Mouse (Mus musculus): ENCODE results near the gene T2. TPM values are rescaled to one million over a fixed set of nuclear protein-coding genes. Genes with fewer than 3 reads are reported as not detected.

Gene T2
- polyA plus RNA-seq, 1 experiment, result 0.05 TPM

- TF ChIP-seq CTCF (IDR thresholded peaks at IDR 0.05; ENCODE audit: control insufficient read depth, insufficient read depth, insufficient read length) (no peak), USF1 (IDR thresholded peaks at IDR 0.05; ENCODE audit: low read depth) (no peak), MYOD1 (IDR thresholded peaks at IDR 0.05; ENCODE audit: control insufficient read depth, insufficient read length, low read depth) (no peak), CEBPB (IDR thresholded peaks at IDR 0.05; ENCODE audit: low read depth) (no peak), MYOG (IDR thresholded peaks at IDR 0.05; ENCODE audit: control insufficient read depth, extremely low read depth, insufficient read length) (no peak), MAX (IDR thresholded peaks at IDR 0.05) (no peak), FOSL1 (IDR thresholded peaks at IDR 0.05; ENCODE audit: insufficient read depth, low read length, poor library complexity, severe bottlenecking) (no peak)
- Histone ChIP-seq H3K79me2 (ENCODE audit: control insufficient read depth, insufficient read depth) (no peaks in the 10 kb centered on the region), H3K36me3 (ENCODE audit: control insufficient read depth, insufficient read depth) (no peaks in the 10 kb centered on the region)
Observed at GRCm38 (mm10) chr17:8357498-8357897, 1.7 kb downstream of the T2 start.

GRCm38 (mm10) chr17:8360876-8361275, 5.1 kb downstream of the T2 start:
- H3ac ChIP-seq (ENCODE audit: control insufficient read depth, insufficient read length, low read depth), result no peak overlapping the region
- no peak for TF ChIP-seq CEBPB (IDR thresholded peaks at IDR 0.05; ENCODE audit: low read depth)
- no peak for TF ChIP-seq CTCF (IDR thresholded peaks at IDR 0.05; ENCODE audit: control insufficient read depth, insufficient read depth, insufficient read length)
- no peak for TF ChIP-seq MYOG (IDR thresholded peaks at IDR 0.05; ENCODE audit: control insufficient read depth, extremely low read depth, insufficient read length)
- no peak for TF ChIP-seq MYOD1 (IDR thresholded peaks at IDR 0.05; ENCODE audit: control insufficient read depth, insufficient read length, low read depth)
- TF ChIP-seq FOSL1 (IDR thresholded peaks at IDR 0.05; ENCODE audit: insufficient read depth, low read length, poor library complexity, severe bottlenecking), result no peak
- no peak for TF ChIP-seq USF1 (IDR thresholded peaks at IDR 0.05; ENCODE audit: low read depth)
- H3K36me3 ChIP-seq (ENCODE audit: control insufficient read depth, insufficient read depth), result no peaks in the 10 kb centered on the region
- no peaks in the 10 kb centered on the region for H3K79me3 ChIP-seq (ENCODE audit: low read depth)
- H3K79me2 ChIP-seq (ENCODE audit: control insufficient read depth, insufficient read depth), result no peaks in the 10 kb centered on the region
- H3K4me3 ChIP-seq (ENCODE audit: insufficient read depth, poor library complexity, severe bottlenecking), result no peak overlapping the region
- peaks cover 23% of the 10 kb centered on the region for H3K27me3 ChIP-seq (ENCODE audit: control insufficient read depth, insufficient read depth, insufficient read length)

More at GRCm38 (mm10) chr17:8357498-8357897, 1.7 kb downstream of the T2 start:
- no peaks in the 10 kb centered on the region for H3K79me3 ChIP-seq (ENCODE audit: low read depth)
- peaks cover 12% of the 10 kb centered on the region for H3K27me3 ChIP-seq (ENCODE audit: control insufficient read depth, insufficient read depth, insufficient read length)
- H3K4me3 ChIP-seq (ENCODE audit: insufficient read depth, poor library complexity, severe bottlenecking), result no peak overlapping the region
- no peak overlapping the region for H3ac ChIP-seq (ENCODE audit: control insufficient read depth, insufficient read length, low read depth)

GRCm38 (mm10) chr17:8361281-8362103, 5.7 kb downstream of the T2 start:
- peaks cover 26% of the 10 kb centered on the region for H3K27me3 ChIP-seq (ENCODE audit: control insufficient read depth, insufficient read depth, insufficient read length)
- no peaks in the 10 kb centered on the region for H3K79me2 ChIP-seq (ENCODE audit: control insufficient read depth, insufficient read depth)
- no peak for TF ChIP-seq MAX (IDR thresholded peaks at IDR 0.05)
- TF ChIP-seq MYOD1 (IDR thresholded peaks at IDR 0.05; ENCODE audit: control insufficient read depth, insufficient read length, low read depth), result no peak
- no peak for TF ChIP-seq FOSL1 (IDR thresholded peaks at IDR 0.05; ENCODE audit: insufficient read depth, low read length, poor library complexity, severe bottlenecking)
- no peak for TF ChIP-seq CTCF (IDR thresholded peaks at IDR 0.05; ENCODE audit: control insufficient read depth, insufficient read depth, insufficient read length)
- TF ChIP-seq MYOG (IDR thresholded peaks at IDR 0.05; ENCODE audit: control insufficient read depth, extremely low read depth, insufficient read length), result no peak
- H3K4me3 ChIP-seq (ENCODE audit: insufficient read depth, poor library complexity, severe bottlenecking), result no peak overlapping the region
- H3K36me3 ChIP-seq (ENCODE audit: control insufficient read depth, insufficient read depth), result no peaks in the 10 kb centered on the region
- H3ac ChIP-seq (ENCODE audit: control insufficient read depth, insufficient read length, low read depth), result no peak overlapping the region
- no peaks in the 10 kb centered on the region for H3K79me3 ChIP-seq (ENCODE audit: low read depth)

- Histone ChIP-seq H3K79me3 (ENCODE audit: low read depth) (no peaks in the 10 kb centered on the region), H3ac (ENCODE audit: control insufficient read depth, insufficient read length, low read depth) (no peak overlapping the region), H3K27me3 (ENCODE audit: control insufficient read depth, insufficient read depth, insufficient read length) (peaks cover 15% of the 10 kb centered on the region), H3K79me2 (ENCODE audit: control insufficient read depth, insufficient read depth) (no peaks in the 10 kb centered on the region), H3K36me3 (ENCODE audit: control insufficient read depth, insufficient read depth) (no peaks in the 10 kb centered on the region), H3K4me3 (ENCODE audit: insufficient read depth, poor library complexity, severe bottlenecking) (no peak overlapping the region)
- TF ChIP-seq USF1 (IDR thresholded peaks at IDR 0.05; ENCODE audit: low read depth) (no peak), FOSL1 (IDR thresholded peaks at IDR 0.05; ENCODE audit: insufficient read depth, low read length, poor library complexity, severe bottlenecking) (no peak), MAX (IDR thresholded peaks at IDR 0.05) (no peak), CTCF (IDR thresholded peaks at IDR 0.05; ENCODE audit: control insufficient read depth, insufficient read depth, insufficient read length) (no peak), MYOG (IDR thresholded peaks at IDR 0.05; ENCODE audit: control insufficient read depth, extremely low read depth, insufficient read length) (no peak), CEBPB (IDR thresholded peaks at IDR 0.05; ENCODE audit: low read depth) (no peak), MYOD1 (IDR thresholded peaks at IDR 0.05; ENCODE audit: control insufficient read depth, insufficient read length, low read depth) (no peak)
Observed at GRCm38 (mm10) chr17:8367514-8368480, 12.0 kb downstream of the T2 start.

GRCm38 (mm10) chr17:8368570-8368969, 12.8 kb downstream of the T2 start:
- Histone ChIP-seq H3K79me3 (ENCODE audit: low read depth) (no peaks in the 10 kb centered on the region), H3K36me3 (ENCODE audit: control insufficient read depth, insufficient read depth) (no peaks in the 10 kb centered on the region), H3K79me2 (ENCODE audit: control insufficient read depth, insufficient read depth) (no peaks in the 10 kb centered on the region), H3ac (ENCODE audit: control insufficient read depth, insufficient read length, low read depth) (no peak overlapping the region), H3K27me3 (ENCODE audit: control insufficient read depth, insufficient read depth, insufficient read length) (peaks cover 12% of the 10 kb centered on the region), H3K4me3 (ENCODE audit: insufficient read depth, poor library complexity, severe bottlenecking) (no peak overlapping the region)
- TF ChIP-seq FOSL1 (IDR thresholded peaks at IDR 0.05; ENCODE audit: insufficient read depth, low read length, poor library complexity, severe bottlenecking) (no peak), CEBPB (IDR thresholded peaks at IDR 0.05; ENCODE audit: low read depth) (no peak), MYOG (IDR thresholded peaks at IDR 0.05; ENCODE audit: control insufficient read depth, extremely low read depth, insufficient read length) (no peak), MAX (IDR thresholded peaks at IDR 0.05) (no peak), USF1 (IDR thresholded peaks at IDR 0.05; ENCODE audit: low read depth) (no peak), CTCF (IDR thresholded peaks at IDR 0.05; ENCODE audit: control insufficient read depth, insufficient read depth, insufficient read length) (no peak), MYOD1 (IDR thresholded peaks at IDR 0.05; ENCODE audit: control insufficient read depth, insufficient read length, low read depth) (no peak)

Measured in C2C12 (cell line).